Mouse (Mus musculus) midbrain, embryonic 16.5 days (tissue): ENCODE measurements around the gene Diablo. TPM values are rescaled to one million over a fixed set of nuclear protein-coding genes. Genes with fewer than 3 reads are reported as not detected.
A peak's percentile ranks its signal among the peaks of the same experiment; 100 is the strongest.

Experiments
- ATAC-seq: fragments of 200-750 bp; cut with Nextera tagmentation; 2 replicates; pipeline ENCODE4 v1.8.0; 2017; ENCODE audit warnings: moderate TSS enrichment
- H3K27ac ChIP-seq: fragments of 300-500 bp; sonication (generic); 2 replicates; pipeline ENCODE4 v1.5.1; 2014; ENCODE audit warnings: mild to moderate bottlenecking, low read length, mixed read lengths
- H3K27me3 ChIP-seq: fragments of 300-500 bp; sonication (generic); 2 replicates; pipeline ENCODE4 v1.6.1; 2014; ENCODE audit warnings: low read depth, low read length, mixed read lengths; ENCODE audit not compliant: control insufficient read depth, insufficient read depth
- H3K36me3 ChIP-seq: fragments of 300-500 bp; sonication (generic); 2 replicates; pipeline ENCODE4 v1.6.1; 2014; ENCODE audit warnings: mild to moderate bottlenecking, low read length, moderate library complexity, mixed read lengths; ENCODE audit not compliant: control insufficient read depth, insufficient read depth
- H3K4me1 ChIP-seq: fragments of 300-500 bp; sonication (generic); 2 replicates; pipeline ENCODE4 v1.6.1; 2014; ENCODE audit warnings: mild to moderate bottlenecking, low read length, mixed read lengths; ENCODE audit not compliant: control insufficient read depth, insufficient read depth
- H3K4me2 ChIP-seq: fragments of 300-500 bp; sonication (generic); 2 replicates; pipeline ENCODE4 v1.6.1; 2014; ENCODE audit warnings: mild to moderate bottlenecking, low read length, mixed read lengths
- H3K4me3 ChIP-seq: fragments of 300-500 bp; sonication (generic); 2 replicates; pipeline ENCODE4 v1.5.1; 2014; ENCODE audit warnings: low read depth, mild to moderate bottlenecking, low read length, moderate library complexity, mixed read lengths
- H3K9ac ChIP-seq: fragments of 300-500 bp; sonication (generic); 2 replicates; pipeline ENCODE4 v1.6.1; 2014; ENCODE audit warnings: low read depth, low read length, mixed read lengths
- H3K9me3 ChIP-seq: fragments of 300-500 bp; sonication (generic); replicated peaks from 2 replicates; pipeline ENCODE4 v1.6.1; 2014; ENCODE audit warnings: mild to moderate bottlenecking, low read length, mixed read lengths; ENCODE audit not compliant: control insufficient read depth, poor library complexity, severe bottlenecking
- WGBS: fragments of 180-500 bp; shearing (Covaris S2); extraction: QIAGEN DNeasy Blood & Tissue Kit; methylation state at CpG from one replicate; pipeline ENCODE4 v1.1.7; 2014; 5-methylcytosine and 5-hydroxymethylcytosine counted together
- polyA plus RNA-seq: library from polyadenylated mRNA; unstranded; fragments of >200 nt; fragmentation: Nextera tagmentation; extraction: Ambion mirVana; gene quantifications from 2 replicates; pipeline ENCODE4 v1.2.1, GENCODE M21; 2015

The Diablo gene
- polyA plus RNA-seq: 109 and 111 TPM in 2 replicates

DNA sequence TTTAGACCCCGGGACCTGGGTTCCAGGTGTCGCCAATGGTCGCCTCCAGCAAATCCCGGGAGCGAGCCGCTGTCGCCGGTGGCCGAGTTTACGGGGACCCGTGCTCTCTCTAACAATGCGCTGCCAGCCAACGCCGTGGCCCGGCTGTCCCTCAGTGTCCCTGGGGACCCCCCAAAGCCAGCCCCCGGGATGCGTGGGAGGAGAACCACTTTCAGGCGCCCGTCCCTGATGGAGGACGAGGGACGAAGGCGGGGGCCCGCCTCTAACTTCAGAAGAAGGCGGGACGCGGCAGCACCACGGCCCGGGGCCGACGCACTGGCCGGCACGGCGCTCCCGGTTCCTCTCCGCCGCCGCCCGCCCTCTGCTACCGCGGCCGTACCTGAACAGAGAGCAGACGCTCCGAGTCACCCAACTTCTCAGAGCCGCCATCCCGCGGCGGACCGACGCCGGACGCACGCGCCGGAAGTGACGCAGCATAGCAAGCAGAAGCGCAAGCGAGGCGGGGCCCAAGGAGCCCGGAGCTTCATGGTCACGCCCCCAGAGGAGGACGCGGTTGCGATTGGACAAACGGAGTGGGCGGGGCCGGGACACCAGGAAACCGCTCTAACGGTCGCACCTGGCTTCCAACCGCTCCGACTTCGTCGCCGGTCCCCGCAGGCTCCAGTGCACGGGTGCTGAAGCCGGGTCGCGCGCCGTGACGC is at the start of gene Diablo:
TSS of gene Diablo (minus strand) at position 485 of the 701 bp plus-strand sequence.
- Histone ChIP-seq H3K27ac (peak within 1 kb of the TSS; percentile 61), H3K4me2 (peak within 1 kb of the TSS; percentile 98), H3K27me3 (no peaks in the 10 kb centered on the region), H3K4me3 (peak within 1 kb of the TSS; percentile 93), H3K36me3 (peaks cover 6% of the 10 kb centered on the region; the same call in 1 of the 2 replicates), H3K9ac (peak within 1 kb of the TSS; percentile 82), H3K4me1 (peaks cover 16% of the 10 kb centered on the region), H3K9me3 (no peaks in the 10 kb centered on the region)
- ATAC-seq: peak; percentile 98
- under 1% methylated on average over 81 of the region's 82 CpGs for WGBS

- WGBS: 70% methylated on average over 8 of the region's 8 CpGs
- peaks cover 10% of the 10 kb centered on the region for H3K4me1 ChIP-seq
These were observed 49.4 kb upstream of the Diablo start for GRCm38 (mm10) chr5:123573362-123573761.

DNA sequence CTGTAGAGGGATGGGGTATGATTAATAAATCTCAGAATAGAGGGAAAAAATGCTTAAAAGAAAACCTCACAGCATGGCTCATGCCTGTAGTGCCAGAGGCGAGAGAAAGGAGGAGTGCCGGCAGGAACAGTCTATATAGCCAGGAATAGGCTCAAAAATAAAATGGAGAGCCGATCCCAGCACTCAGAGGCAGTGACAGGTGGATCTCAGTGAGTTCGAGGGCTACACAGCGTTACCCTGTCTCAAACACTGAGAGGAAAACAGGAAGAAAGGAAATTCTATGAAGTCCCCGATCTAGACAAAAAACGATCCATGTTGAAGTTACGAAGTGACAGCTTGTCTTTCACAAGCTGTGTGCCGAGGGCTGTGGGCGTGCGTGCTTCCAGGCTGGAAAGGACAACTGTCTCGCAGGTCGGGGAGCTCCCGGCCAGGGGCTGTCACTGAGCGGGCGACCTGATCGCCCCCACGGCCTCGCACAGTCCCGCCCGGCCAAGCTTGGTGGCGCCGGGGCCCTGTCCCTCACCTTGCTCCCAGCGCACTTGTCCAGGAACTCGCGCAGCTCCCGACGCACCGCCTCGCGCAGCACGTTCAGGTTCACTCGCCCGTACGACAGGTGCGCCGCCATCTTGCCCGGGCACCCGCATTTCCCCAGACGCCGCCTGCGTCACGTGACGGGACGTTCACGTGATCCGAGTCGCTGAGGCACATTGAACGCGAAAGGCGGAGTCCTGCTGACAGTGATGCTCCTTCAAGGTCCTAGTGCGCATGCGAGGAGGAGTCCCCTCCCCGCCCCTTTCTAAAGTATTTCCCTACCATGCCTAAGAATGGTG is 48.6 kb upstream of the Diablo start, which contains the start of gene Vps33a:
TSS of gene Vps33a (minus strand) at position 682 of the 830 bp plus-strand sequence.
- ATAC-seq: peak; percentile 91
- H3K4me1 ChIP-seq: peaks cover 10% of the 10 kb centered on the region
- no peaks in the 10 kb centered on the region for H3K9me3 ChIP-seq
- peaks cover 10% of the 10 kb centered on the region; the same call in 1 of the 2 replicates for H3K36me3 ChIP-seq
- H3K4me3 ChIP-seq: peak within 1 kb of the TSS; percentile 92
- H3K27me3 ChIP-seq: no peaks in the 10 kb centered on the region
- peak within 1 kb of the TSS; percentile 84 for H3K4me2 ChIP-seq
- peak within 1 kb of the TSS; percentile 90 for H3K9ac ChIP-seq
- peak within 1 kb of the TSS; percentile 86 for H3K27ac ChIP-seq
- under 1% methylated on average over 54 of the region's 54 CpGs for whole genome bisulfite sequencing

More at GRCm38 (mm10) chr5:123573362-123573761, 49.4 kb upstream of the Diablo start:
- ATAC-seq: 0 out of 2 replicates have a peak, but pooled peaks have one; percentile 4
- Histone ChIP-seq H3K27me3 (no peaks in the 10 kb centered on the region), H3K4me2 (peak overlapping the region; percentile 49), H3K27ac (no peak overlapping the region), H3K9ac (peak overlapping the region; percentile 30; the same call in 1 of the 2 replicates), H3K36me3 (peaks cover 14% of the 10 kb centered on the region; the same call in 1 of the 2 replicates), H3K9me3 (no peaks in the 10 kb centered on the region), H3K4me3 (peak overlapping the region; percentile 92)

DNA sequence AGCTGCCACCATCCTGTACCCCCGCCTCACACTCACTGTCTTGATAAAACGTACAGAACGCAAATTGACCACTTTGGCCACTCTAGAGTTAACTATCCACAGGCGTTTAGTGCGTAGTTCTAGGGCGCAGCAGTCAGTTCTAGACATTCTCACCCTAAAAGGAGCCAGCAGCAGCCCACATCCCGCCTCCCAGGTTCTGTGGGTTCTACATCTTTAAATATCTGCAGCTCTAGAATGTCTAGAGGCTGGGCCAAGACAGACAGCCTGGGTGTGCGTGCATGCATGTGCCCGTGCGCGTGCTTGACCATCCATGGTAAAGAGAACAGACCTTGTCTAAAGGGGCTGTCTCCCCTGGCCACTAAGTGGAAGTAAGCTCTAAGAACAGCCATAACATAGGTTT is 37.2 kb upstream of the Diablo start:
- 95% methylated on average over 11 of the region's 11 CpGs for WGBS
- Histone ChIP-seq H3K4me3 (no peak overlapping the region), H3K36me3 (peaks cover 37% of the 10 kb centered on the region), H3K27me3 (no peaks in the 10 kb centered on the region), H3K9me3 (no peaks in the 10 kb centered on the region), H3K9ac (no peak overlapping the region), H3K4me1 (no peaks in the 10 kb centered on the region), H3K4me2 (no peak overlapping the region), H3K27ac (no peak overlapping the region)
- no peak for ATAC-seq

DNA sequence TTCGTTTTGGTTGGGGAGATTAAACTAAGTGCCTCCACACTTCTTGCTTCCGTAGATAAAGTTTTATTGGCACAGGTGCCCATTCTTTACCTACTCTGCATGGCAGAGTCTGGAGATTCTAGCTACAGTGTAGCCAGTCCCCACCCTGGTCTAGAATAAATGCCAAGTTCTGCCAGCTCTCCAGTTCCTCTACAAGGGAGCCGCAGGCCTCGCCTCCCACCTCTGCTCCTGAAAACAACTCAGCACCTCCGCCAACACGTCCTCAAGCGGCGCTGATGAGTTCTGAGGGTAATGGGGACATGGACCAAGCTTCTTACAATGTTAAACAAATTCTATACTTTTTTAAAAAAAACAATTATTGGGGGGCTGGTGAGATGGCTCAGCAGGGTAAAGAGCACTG is 35.6 kb upstream of the Diablo start:
- H3K4me2 ChIP-seq: no peak overlapping the region
- H3K27ac ChIP-seq: no peak overlapping the region
- H3K9ac ChIP-seq: no peak overlapping the region
- H3K27me3 ChIP-seq: no peaks in the 10 kb centered on the region
- H3K36me3 ChIP-seq: peaks cover 33% of the 10 kb centered on the region
- H3K4me3 ChIP-seq: no peak overlapping the region
- no peaks in the 10 kb centered on the region for H3K4me1 ChIP-seq
- ATAC-seq: no peak
- WGBS: 95% methylated on average over 8 of the region's 8 CpGs
- H3K9me3 ChIP-seq: no peaks in the 10 kb centered on the region

- H3K4me1 ChIP-seq: no peaks in the 10 kb centered on the region
- H3K36me3 ChIP-seq: peaks cover 21% of the 10 kb centered on the region
- H3K9me3 ChIP-seq: no peaks in the 10 kb centered on the region
- no peak overlapping the region for H3K27ac ChIP-seq
- H3K27me3 ChIP-seq: no peaks in the 10 kb centered on the region
- H3K4me3 ChIP-seq: no peak overlapping the region
- H3K9ac ChIP-seq: no peak overlapping the region
- 61% methylated on average over 2 of the region's 2 CpGs for WGBS
- no peak overlapping the region for H3K4me2 ChIP-seq
- no peak for ATAC-seq
These were observed 32.5 kb upstream of the Diablo start for GRCm38 (mm10) chr5:123556451-123556850.

DNA sequence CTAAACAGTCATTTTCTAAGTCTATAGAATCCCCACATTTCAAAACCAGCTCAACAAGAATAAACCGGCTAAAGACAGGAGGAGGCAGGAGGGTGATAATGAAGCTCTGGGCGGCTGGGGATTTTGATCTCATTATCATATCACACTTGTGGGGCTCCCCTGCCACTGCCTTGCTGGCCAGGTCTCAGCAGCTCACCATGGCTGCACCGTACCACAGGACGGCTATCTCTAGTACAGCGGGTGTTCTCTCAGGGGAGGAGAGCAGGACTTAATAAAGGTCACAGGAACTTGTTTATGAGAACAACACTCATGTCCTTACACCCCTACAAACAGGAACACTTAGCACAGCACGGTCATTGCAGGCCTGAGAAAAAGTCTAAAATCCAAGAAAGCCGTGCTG is 31.7 kb upstream of the Diablo start:
- Histone ChIP-seq H3K4me3 (no peak overlapping the region), H3K27me3 (no peaks in the 10 kb centered on the region), H3K36me3 (peaks cover 21% of the 10 kb centered on the region), H3K4me1 (no peaks in the 10 kb centered on the region), H3K9ac (no peak overlapping the region), H3K4me2 (no peak overlapping the region), H3K27ac (no peak overlapping the region), H3K9me3 (no peaks in the 10 kb centered on the region)
- no peak for ATAC-seq
- 91% methylated on average over 7 of the region's 7 CpGs for WGBS

- Histone ChIP-seq H3K4me1 (no peaks in the 10 kb centered on the region), H3K9ac (no peak overlapping the region), H3K4me2 (no peak overlapping the region), H3K27ac (no peak overlapping the region), H3K36me3 (peaks cover 56% of the 10 kb centered on the region), H3K9me3 (no peaks in the 10 kb centered on the region), H3K27me3 (no peaks in the 10 kb centered on the region), H3K4me3 (no peak overlapping the region)
- WGBS: 95% methylated on average over 10 of the region's 10 CpGs
- no peak for ATAC-seq
These were observed 9.8 kb upstream of the Diablo start for GRCm38 (mm10) chr5:123533801-123534200.

DNA sequence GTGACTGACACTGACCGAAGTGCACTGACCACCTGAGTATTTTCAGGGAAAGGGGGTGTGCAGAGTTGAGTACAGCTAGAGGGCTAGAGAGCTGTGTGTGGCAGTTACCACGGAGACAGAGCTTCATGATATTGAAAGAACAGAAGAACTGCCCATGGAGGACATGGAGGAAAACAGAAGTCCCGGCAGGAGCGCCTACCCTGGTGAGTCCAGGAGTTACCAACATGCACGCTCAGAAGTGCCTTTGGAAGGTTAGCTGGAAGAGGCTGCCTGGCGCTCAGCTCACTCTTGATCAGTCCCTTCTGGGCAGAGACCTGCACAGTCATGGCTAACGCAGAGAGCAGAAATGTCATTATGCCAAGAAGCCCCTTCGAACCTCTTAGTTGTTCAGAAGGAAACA is 6.1 kb upstream of the Diablo start:
- Histone ChIP-seq H3K4me2 (no peak overlapping the region), H3K36me3 (peaks cover 47% of the 10 kb centered on the region), H3K9me3 (no peaks in the 10 kb centered on the region), H3K27me3 (no peaks in the 10 kb centered on the region), H3K4me1 (no peaks in the 10 kb centered on the region), H3K9ac (no peak overlapping the region), H3K27ac (no peak overlapping the region), H3K4me3 (no peak overlapping the region)
- ATAC-seq: no peak
- WGBS: 90% methylated on average over 8 of the region's 8 CpGs
